Mouse (Mus musculus) neural tube, embryonic 14.5 days (tissue): Measurements from ENCODE around the gene Adssl1. TPM values are rescaled to one million over a fixed set of nuclear protein-coding genes. Genes with fewer than 3 reads are reported as not detected.
A peak's percentile ranks its signal among the peaks of the same experiment; 100 is the strongest.

Experiments used
- ATAC-seq: fragments of 200-750 bp; cut with Nextera tagmentation; 2 replicates; pipeline ENCODE4 v1.8.0; 2017; ENCODE audit warnings: low read depth, mild to moderate bottlenecking, moderate TSS enrichment, moderate library complexity
- H3K27ac ChIP-seq: fragments of 300-500 bp; sonication (generic); 2 replicates; pipeline ENCODE4 v1.5.1; 2014; ENCODE audit warnings: low read depth, mild to moderate bottlenecking, control low read depth, low read length, moderate library complexity, mixed read lengths
- H3K27me3 ChIP-seq: fragments of 300-500 bp; sonication (generic); 2 replicates; pipeline ENCODE4 v1.6.1; 2014; ENCODE audit warnings: low read length; ENCODE audit not compliant: control insufficient read depth, insufficient read depth
- H3K36me3 ChIP-seq: fragments of 300-500 bp; sonication (generic); 2 replicates; pipeline ENCODE4 v1.6.1; 2014; ENCODE audit warnings: low read length, mixed read lengths; ENCODE audit not compliant: control insufficient read depth, insufficient read depth
- H3K4me1 ChIP-seq: fragments of 300-500 bp; sonication (generic); 2 replicates; pipeline ENCODE4 v1.6.1; 2014; ENCODE audit warnings: low read length; ENCODE audit not compliant: control insufficient read depth, insufficient read depth
- H3K4me2 ChIP-seq: fragments of 300-500 bp; sonication (generic); 2 replicates; pipeline ENCODE4 v1.6.1; 2014; ENCODE audit warnings: mild to moderate bottlenecking, low read depth, low read length, control low read depth
- H3K4me3 ChIP-seq: fragments of 300-500 bp; sonication (generic); 2 replicates; pipeline ENCODE4 v1.5.1; 2014; ENCODE audit warnings: low read depth, low read length, control low read depth, mixed read lengths
- H3K9ac ChIP-seq: fragments of 300-500 bp; sonication (generic); replicated peaks from 2 replicates; pipeline ENCODE4 v1.6.1; 2014; ENCODE audit warnings: low read depth, mild to moderate bottlenecking, control low read depth, low read length, mixed read lengths
- H3K9me3 ChIP-seq: fragments of 300-500 bp; sonication (generic); 2 replicates; pipeline ENCODE4 v1.6.1; 2016; ENCODE audit warnings: low read length; ENCODE audit not compliant: control insufficient read depth
- WGBS: fragments of 180-500 bp; shearing (Covaris S2); extraction: QIAGEN DNeasy Blood & Tissue Kit; methylation state at CpG from one replicate; pipeline ENCODE4 v1.1.7; 2014; 5-methylcytosine and 5-hydroxymethylcytosine counted together
- polyA plus RNA-seq: library from polyadenylated mRNA; unstranded; fragments of >200 nt; fragmentation: Nextera tagmentation; extraction: Ambion mirVana; gene quantifications from 2 replicates; pipeline ENCODE4 v1.2.1, GENCODE M21; 2014

The Adssl1 gene
- polyA plus RNA-seq, 1 experiment from 2014 or later = 3.4 TPM

DNA sequence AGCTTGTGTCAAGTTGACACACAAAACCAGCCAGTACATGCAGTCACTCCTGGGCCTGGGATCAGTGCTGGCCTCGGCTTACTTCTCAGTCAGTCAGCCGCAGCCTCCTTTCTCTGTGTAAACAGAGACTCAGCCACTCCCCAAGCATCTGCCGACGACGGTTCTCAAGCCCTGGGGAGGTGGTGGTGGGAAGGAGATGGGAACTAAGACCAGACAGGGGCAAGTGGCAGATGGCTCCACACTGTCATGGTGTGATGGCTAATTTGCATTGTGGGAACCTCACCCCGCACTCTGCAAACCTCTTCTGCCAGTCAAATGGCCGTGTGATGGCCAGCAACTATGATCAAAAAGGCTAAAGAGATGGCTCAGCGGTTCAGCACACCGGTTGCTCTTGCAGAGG lies 3.2 kb upstream of the Adssl1 start:
- no peak overlapping the region for H3K4me2 ChIP-seq
- H3K36me3 ChIP-seq = no peaks in the 10 kb centered on the region
- no peaks in the 10 kb centered on the region for H3K9me3 ChIP-seq
- H3K9ac ChIP-seq = no peak overlapping the region
- ATAC-seq = no peak
- WGBS = 63% methylated on average over 9 of the region's 9 CpGs
- peaks cover 8% of the 10 kb centered on the region; the same call in 1 of the 2 replicates for H3K27me3 ChIP-seq
- no peaks in the 10 kb centered on the region for H3K4me1 ChIP-seq
- H3K27ac ChIP-seq = no peak overlapping the region
- H3K4me3 ChIP-seq = no peak overlapping the region

DNA sequence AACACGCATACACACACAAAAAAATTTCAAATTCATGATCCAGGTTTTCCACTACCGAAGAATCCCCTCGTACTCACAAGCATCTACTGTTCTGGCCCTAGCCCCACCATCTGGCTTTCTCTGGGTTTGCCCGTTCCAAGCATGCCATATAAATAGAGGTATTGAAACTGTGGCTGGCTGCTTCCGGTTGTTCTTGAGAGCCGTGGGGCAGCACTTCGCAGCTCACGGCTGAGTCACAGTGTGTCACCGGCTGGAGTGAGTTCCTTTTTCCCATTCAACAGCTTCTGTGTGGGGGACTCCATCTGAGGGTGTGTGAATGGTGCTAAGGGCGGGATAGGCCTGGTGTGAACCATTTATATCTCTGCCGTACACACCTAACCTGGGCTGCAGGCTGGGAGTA lies 2.7 kb upstream of the Adssl1 start:
- no peak for ATAC-seq
- WGBS = 87% methylated on average over 11 of the region's 11 CpGs

DNA sequence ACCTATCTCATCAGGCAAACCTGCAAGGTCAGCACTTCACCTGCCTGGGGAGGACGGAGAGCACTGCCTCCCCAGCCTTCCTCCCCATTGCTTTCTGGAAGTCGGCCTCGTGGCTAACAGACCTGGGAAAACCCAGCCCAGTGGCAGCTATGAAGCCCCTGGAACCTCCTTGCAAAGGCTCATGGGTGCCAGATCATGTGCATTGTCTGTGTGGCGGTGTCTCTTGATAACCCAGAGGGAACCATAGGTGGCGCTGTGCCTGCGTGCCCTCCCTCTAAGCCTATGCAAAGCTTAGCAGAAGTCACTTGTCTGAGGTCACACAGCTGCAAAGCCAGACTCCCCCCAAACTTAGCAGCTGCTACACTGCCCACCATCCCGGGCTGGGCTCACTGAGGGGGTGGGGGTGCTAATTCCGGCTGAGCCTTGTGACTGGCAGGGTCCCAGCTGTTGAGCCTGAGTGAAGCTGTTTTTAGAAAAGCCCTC lies 1.9 kb upstream of the Adssl1 start:
- Histone ChIP-seq H3K4me1 (no peaks in the 10 kb centered on the region), H3K27ac (no peak overlapping the region), H3K9ac (no peak overlapping the region), H3K36me3 (no peaks in the 10 kb centered on the region), H3K9me3 (no peaks in the 10 kb centered on the region), H3K4me3 (no peak overlapping the region), H3K27me3 (peaks cover 8% of the 10 kb centered on the region; the same call in 1 of the 2 replicates), H3K4me2 (no peak overlapping the region)
- ATAC-seq = peak; percentile 41; the same call in 1 of the 2 replicates
- 14% methylated on average over 8 of the region's 8 CpGs for WGBS

More for the DNA sequence above, 2.7 kb upstream of the Adssl1 start:
- Histone ChIP-seq H3K9me3 (no peaks in the 10 kb centered on the region), H3K4me3 (no peak overlapping the region), H3K4me1 (no peaks in the 10 kb centered on the region), H3K36me3 (no peaks in the 10 kb centered on the region), H3K9ac (no peak overlapping the region), H3K27ac (no peak overlapping the region), H3K4me2 (no peak overlapping the region), H3K27me3 (peaks cover 8% of the 10 kb centered on the region; the same call in 1 of the 2 replicates)

- H3K9ac ChIP-seq = peak overlapping the region; percentile 63; the same call in 1 of the 2 replicates
- no peak overlapping the region for H3K27ac ChIP-seq
- no peaks in the 10 kb centered on the region for H3K9me3 ChIP-seq
- H3K36me3 ChIP-seq = no peaks in the 10 kb centered on the region
- peak overlapping the region; percentile 41 for H3K4me3 ChIP-seq
- no peak for ATAC-seq
- no peaks in the 10 kb centered on the region for H3K4me1 ChIP-seq
- H3K27me3 ChIP-seq = peaks cover 8% of the 10 kb centered on the region; the same call in 1 of the 2 replicates
- WGBS = 26% methylated on average over 13 of the region's 13 CpGs
- peak overlapping the region; percentile 97 for H3K4me2 ChIP-seq
These were observed 712 bp upstream of the Adssl1 start for GRCm38 (mm10) chr12:112618981-112619685.

DNA sequence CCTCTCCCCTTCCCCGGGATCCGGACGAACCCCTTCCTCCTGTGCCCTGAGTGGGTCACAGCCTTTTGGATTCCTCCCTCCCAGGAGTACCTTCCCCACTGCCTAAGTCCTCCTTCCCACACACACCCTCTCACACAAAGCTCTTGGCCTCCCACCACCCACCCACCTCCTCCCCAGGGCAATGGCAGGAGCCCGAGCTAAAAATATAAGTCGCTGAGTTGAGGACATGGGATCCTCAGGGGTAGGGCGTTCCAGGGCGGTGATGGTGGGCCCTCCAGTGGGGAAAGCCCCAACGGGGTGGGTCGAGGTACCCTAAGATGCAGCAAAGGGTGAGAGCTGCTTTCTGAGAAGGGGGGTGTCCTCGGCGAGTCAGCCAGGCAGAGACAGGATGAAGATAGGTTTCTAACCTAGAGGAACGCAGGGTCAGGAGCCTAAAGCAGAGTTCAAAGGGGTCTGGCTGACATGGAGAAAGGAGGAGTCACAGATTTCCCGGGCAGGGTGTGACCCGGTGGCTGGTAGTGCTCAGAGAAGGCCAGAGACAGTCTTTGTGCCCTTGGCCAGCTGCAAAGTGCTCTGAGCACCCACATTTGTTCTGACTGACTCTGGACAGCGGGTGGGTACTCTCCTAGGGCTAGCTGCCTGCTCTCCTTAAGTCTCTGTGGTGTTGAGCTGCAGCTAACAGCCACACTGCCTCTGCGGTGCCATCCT lies 663 bp downstream of the Adssl1 start:
- WGBS = 13% methylated on average over 16 of the region's 16 CpGs
- Histone ChIP-seq H3K36me3 (no peaks in the 10 kb centered on the region), H3K4me3 (peak overlapping the region; percentile 41), H3K9ac (peak overlapping the region; percentile 63), H3K4me1 (no peaks in the 10 kb centered on the region), H3K27ac (no peak overlapping the region), H3K4me2 (peak overlapping the region; percentile 97), H3K9me3 (no peaks in the 10 kb centered on the region), H3K27me3 (peaks cover 8% of the 10 kb centered on the region; the same call in 1 of the 2 replicates)
- ATAC-seq = no peak

- WGBS = 83% methylated on average over 3 of the region's 3 CpGs
- no peaks in the 10 kb centered on the region for H3K36me3 ChIP-seq
- H3K9me3 ChIP-seq = no peaks in the 10 kb centered on the region
- no peak overlapping the region for H3K4me3 ChIP-seq
- H3K4me1 ChIP-seq = no peaks in the 10 kb centered on the region
- no peak overlapping the region for H3K9ac ChIP-seq
- H3K27me3 ChIP-seq = peaks cover 8% of the 10 kb centered on the region; the same call in 1 of the 2 replicates
- no peak for ATAC-seq
- H3K4me2 ChIP-seq = no peak overlapping the region
- no peak overlapping the region for H3K27ac ChIP-seq
These were observed 2.1 kb downstream of the Adssl1 start for GRCm38 (mm10) chr12:112621900-112622299.

- H3K4me3 ChIP-seq = no peak overlapping the region
- no peaks in the 10 kb centered on the region for H3K9me3 ChIP-seq
- no peaks in the 10 kb centered on the region for H3K4me1 ChIP-seq
- no peak for ATAC-seq
- peaks cover 6% of the 10 kb centered on the region; the same call in 1 of the 2 replicates for H3K27me3 ChIP-seq
- H3K4me2 ChIP-seq = no peak overlapping the region
- 12% methylated on average over 2 of the region's 2 CpGs for WGBS
- H3K36me3 ChIP-seq = no peaks in the 10 kb centered on the region
- H3K9ac ChIP-seq = no peak overlapping the region
- H3K27ac ChIP-seq = no peak overlapping the region
These were observed 3.9 kb downstream of the Adssl1 start for GRCm38 (mm10) chr12:112623742-112624141.

DNA sequence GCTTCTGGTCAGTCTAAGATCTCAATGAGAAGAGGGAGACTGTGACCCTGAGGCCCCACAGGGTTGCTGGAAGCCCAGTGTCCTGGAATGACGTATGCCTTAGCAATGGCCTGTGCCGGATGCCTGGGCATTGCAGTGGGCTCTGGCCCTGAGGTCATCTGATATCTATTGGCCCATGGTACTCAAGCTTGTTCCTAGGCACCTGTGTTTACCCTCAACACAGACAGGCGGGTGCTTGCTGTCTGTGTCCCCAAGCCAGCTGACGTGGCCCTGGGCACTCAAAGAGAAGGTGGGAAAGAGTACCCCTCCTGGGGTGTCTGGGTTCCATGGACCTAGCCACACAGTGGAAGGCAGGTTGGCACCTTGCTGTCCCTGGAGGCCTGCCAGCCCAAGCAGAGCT lies 5.9 kb downstream of the Adssl1 start:
- Histone ChIP-seq H3K27me3 (peaks cover 2% of the 10 kb centered on the region; the same call in 1 of the 2 replicates), H3K4me3 (no peak overlapping the region), H3K9ac (no peak overlapping the region), H3K4me1 (no peaks in the 10 kb centered on the region; the same call in 1 of the 2 replicates), H3K36me3 (no peaks in the 10 kb centered on the region), H3K27ac (no peak overlapping the region), H3K4me2 (no peak overlapping the region), H3K9me3 (no peaks in the 10 kb centered on the region)
- no peak for ATAC-seq
- 86% methylated on average over 4 of the region's 4 CpGs for WGBS

DNA sequence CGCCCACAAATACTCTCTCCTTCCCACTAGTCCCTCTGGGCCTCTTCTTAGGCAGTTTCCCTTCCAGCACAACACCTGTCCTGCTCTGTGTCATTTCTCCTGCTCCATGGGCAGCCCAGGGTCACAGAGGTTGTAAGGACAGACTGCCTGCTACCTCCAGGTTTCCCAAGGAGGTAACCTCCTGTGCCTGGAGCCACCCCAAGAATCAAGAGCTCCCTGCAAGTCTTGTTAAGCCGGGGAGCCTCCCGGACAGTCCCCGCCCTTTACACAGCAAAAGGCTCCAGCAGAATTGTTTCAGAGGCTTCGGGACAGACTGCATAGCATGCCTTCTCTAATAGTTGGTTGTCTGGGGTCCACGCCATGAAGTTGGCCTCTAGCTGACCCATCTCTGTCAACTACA lies 6.6 kb downstream of the Adssl1 start:
- Histone ChIP-seq H3K36me3 (no peaks in the 10 kb centered on the region), H3K27ac (no peak overlapping the region), H3K9ac (no peak overlapping the region), H3K9me3 (no peaks in the 10 kb centered on the region), H3K4me3 (no peak overlapping the region), H3K27me3 (no peaks in the 10 kb centered on the region), H3K4me1 (no peaks in the 10 kb centered on the region; the same call in 1 of the 2 replicates), H3K4me2 (no peak overlapping the region)
- 78% methylated on average over 6 of the region's 6 CpGs for WGBS
- no peak for ATAC-seq
